Mouse (Mus musculus): ENCODE data around the gene Map2k6.

Gene Map2k6

GRCm38 (mm10) chr11:110544419-110545210 lies 145.7 kb downstream of the Map2k6 start:
- intact Hi-C loops (cut with DNase I), result no loop called here

DNA sequence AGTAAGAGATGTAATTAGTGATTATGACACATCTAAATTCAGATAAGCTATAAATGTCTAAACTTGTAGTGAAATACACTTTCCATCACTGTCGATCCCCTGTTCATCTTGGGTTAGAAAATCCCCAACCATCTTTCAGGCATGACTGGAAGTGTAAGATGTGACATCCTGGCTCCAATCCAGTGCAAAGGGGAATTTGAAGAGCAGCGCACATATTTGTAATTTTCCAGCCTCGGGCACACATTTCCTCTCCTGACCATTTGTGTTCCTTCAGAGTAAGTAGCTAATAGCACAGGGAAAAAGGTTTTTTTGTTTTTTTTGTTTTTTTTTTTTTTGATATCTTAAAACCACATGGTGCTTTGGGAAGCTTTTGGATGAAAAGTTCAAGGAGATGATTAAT lies 146.5 kb downstream of the Map2k6 start:
- intact Hi-C loops (cut with DNase I), result no loop called here

DNA sequence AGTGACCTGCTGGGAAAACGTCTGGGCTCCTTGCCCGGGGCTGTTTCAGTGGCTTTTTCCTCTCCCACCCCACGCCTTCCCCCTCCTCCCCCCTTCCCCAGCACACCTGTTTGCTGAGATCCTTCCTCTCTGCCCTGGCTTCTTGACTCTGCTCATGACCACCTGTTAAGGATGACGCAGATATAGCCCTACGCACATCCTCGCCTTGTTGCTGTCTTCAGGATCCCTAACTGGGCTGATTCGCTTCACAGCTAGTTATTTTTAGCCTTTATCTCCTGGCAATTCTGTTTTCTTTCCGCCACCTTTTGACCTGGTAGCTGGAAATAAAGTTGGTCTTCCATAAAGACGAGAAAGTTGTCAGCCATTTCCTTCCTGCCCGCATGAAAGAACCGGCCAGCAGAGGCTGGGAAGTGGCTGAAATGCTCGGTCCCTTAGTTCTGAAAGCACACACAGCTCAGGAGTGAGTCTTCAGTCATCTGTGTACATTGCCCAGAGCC lies 152.6 kb downstream of the Map2k6 start:
- intact Hi-C loops (cut with DNase I), result no loop called here

DNA sequence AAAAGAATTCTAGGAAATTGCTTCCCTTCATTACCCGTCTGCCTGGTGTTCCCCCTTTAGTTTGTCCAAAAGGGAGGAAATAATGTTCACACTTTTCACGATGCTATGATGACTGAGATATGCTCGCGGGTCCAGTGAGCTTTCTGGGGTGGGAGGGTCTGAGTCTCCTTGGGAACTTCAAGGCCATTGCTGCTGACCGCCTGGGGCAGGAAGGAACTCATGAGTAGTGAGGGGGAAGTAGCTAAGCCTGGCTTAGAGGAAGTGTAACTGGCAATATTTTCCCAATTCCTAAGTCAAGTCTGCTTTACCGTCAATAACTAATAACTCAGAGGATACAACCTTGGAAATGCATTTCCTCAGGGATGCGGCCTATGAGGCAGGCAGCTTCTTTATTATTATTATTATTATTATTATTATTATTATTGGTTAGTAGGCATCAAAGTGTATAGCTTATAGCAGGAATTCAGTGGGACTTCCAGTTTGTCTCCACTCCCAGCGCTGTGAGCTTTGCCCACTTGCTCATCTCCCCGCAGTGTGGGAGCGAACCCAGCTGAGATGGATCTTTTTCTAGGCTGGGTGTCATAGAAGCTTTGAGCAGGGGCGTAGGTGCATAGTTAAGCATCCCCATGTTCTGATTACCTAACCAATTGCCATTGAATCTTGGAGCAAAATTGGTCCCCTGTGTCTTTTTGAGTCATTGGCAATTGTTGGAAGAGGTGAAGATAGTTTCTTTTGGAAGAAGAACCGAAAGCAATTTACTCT lies 163.6 kb downstream of the Map2k6 start:
- intact Hi-C loops (cut with DNase I), result no loop called here

DNA sequence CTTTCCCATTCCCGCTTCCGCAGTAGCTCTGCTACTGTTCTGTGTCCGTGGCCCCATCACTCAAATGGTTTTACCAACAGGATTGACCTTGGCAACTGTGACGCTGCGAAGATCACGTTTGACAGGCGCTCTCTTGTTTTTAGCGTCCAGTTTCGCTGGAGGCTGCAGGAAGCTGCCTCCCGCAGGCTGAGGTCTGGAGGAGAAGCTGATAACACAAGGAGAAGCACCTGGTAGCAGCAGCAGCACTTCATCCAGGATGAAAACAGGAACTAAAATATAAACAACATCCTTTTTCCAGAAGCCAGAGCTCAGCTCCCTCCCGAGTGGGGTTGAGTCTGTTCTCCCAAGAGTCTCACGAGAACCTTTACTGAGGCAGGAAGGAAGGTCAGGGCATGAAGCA lies 164.3 kb downstream of the Map2k6 start:
- intact Hi-C loops (cut with DNase I), result no loop called here

- intact Hi-C loops (cut with DNase I), result no loop called here
Observed at GRCm38 (mm10) chr11:110563801-110564200, 164.9 kb downstream of the Map2k6 start.

DNA sequence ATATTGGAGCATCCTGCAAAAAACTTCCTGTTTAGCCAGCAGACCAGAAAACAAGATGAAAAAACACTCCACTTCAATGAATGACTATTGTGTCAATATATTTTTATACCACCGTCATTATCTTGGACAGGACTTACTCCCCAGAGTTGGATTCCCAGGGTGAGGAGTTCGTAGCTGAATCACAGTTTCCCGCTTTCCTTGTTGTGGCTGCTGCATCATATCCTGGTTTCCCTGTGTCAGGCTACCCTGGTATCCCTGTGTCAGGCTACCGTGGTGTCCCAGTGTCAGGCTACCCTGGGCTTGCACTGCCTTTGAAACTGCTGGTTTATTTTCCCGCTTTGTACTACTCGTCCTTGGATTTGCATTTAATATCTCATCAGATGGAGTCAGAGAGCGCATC lies 167.4 kb downstream of the Map2k6 start:
- intact Hi-C loops (cut with DNase I), result no loop called here

- intact Hi-C loops (cut with DNase I), result loop anchor here (2.0 to 10.0 kb wide), 3 partner anchors 470 to 952 kb away; no protein-coding TSS in a partner anchor
Observed at GRCm38 (mm10) chr11:110572548-110572947, 173.6 kb downstream of the Map2k6 start.

All from adrenal gland (tissue).